Mouse (Mus musculus): Measurements from ENCODE around the gene Sec22a.

GRCm38 (mm10) chr16:35330451-35330850, 33.3 kb downstream of the Sec22a start:
- TF ChIP-seq CTCF (IDR thresholded peaks at IDR 0.05; ENCODE audit: control insufficient read depth, insufficient read depth, low read length): no peak
- TF ChIP-seq POLR2A (IDR thresholded peaks at IDR 0.05; ENCODE audit: borderline replicate concordance, control insufficient read depth, low read depth, low read length): no peak

All from bone marrow, adult 2 months (tissue).